Mouse (Mus musculus): ENCODE data around the gene Gm7168. TPM values are rescaled to one million over a fixed set of nuclear protein-coding genes. Genes with fewer than 3 reads are reported as not detected.
"Not testable (repeated sequence)": the region's sequence is repeated elsewhere in the genome, so short reads cannot be mapped to it uniquely, and the experiment has no call there.

Gm7168 gene
- total RNA-seq, 2 experiments from 2014 or later, result not detected

- DNase-seq (ENCODE audit: low spot score in 2 of 2), result no peak
These were observed 39.5 kb downstream of the Gm7168 start for GRCm38 (mm10) chr17:13987690-13988089.

GRCm38 (mm10) chr17:13993425-13993824, 45.3 kb downstream of the Gm7168 start:
- DNase-seq (ENCODE audit: low spot score in 2 of 2), result not testable (repeated sequence)

Other genes starting within 250 kb of the Gm7168 start
- gene Afdn, start 187.8 kb upstream of the Gm7168 start, total RNA-seq (2021), result 10 to 100 TPM; 90.3 to 96.9 TPM
- 1 to 10 TPM; 5.2 to 6.7 TPM for gene Tcte2, start 186.5 kb upstream of the Gm7168 start, total RNA-seq (2021)
- gene Gm7356, start 55.3 kb downstream of the Gm7168 start, total RNA-seq (2021), result not detected
- not detected for gene Gm7358, start 111.2 kb downstream of the Gm7168 start, total RNA-seq (2021)